ENCODE assay signal across 8 mouse cellular contexts in genomic region chr5:18043022-18043421, GRCm38 (mm10).
DNase-seq lines count a peak whose midpoint lies in the region; ATAC-seq and TF ChIP-seq lines count a peak whose summit lies in the region.

No protein-coding gene starts in this region.

- no peak overlapping the region for H3K4me3 ChIP-seq in thymus, adult 2 months (ENCODE audit: control insufficient read depth, insufficient read depth, low read length)
- no peak overlapping the region for H3K4me3 ChIP-seq in kidney, adult 2 months (ENCODE audit: insufficient read depth, low read depth, low read length)
- H3K4me3 ChIP-seq in liver, postnatal 0 days (ENCODE audit: low read depth, low read length), result no peak overlapping the region

- no peak overlapping the region for H3K9ac ChIP-seq in liver, postnatal 0 days (replicated peaks)

- no peak overlapping the region for H3K27ac ChIP-seq in thymus, adult 2 months (ENCODE audit: control insufficient read depth, insufficient read depth, low read length)
- no peak overlapping the region for H3K27ac ChIP-seq in kidney, adult 2 months (ENCODE audit: insufficient read depth, low read depth, low read length)
- no peak overlapping the region for H3K27ac ChIP-seq in liver, postnatal 0 days (ENCODE audit: low read depth)

- 7% methylated on average over 2 of the region's 2 CpGs for WGBS in thymus, adult 2 months
- WGBS in kidney, adult 2 months, result 2% methylated on average over 2 of the region's 2 CpGs
- 3% methylated on average over 2 of the region's 2 CpGs for WGBS in liver, postnatal 0 days (ENCODE audit: insufficient replicate concordance)

- DNase-seq in thymus, adult 2 months, result peak; percentile 4
- no peak for DNase-seq in thymus, adult 18-20 months
- DNase-seq in c-Kit-positive CD71-positive TER-119-positive erythroid progenitor cells, embryonic 14.5 days (ENCODE audit: low spot score), result peak; percentile 62
- DNase-seq in frontal cortex, postnatal 36 days (ENCODE audit: low spot score in 2 of 2), result peak; percentile 33 to 36
- DNase-seq in kidney, adult 2 months, result peak; percentile 70
- DNase-seq in liver, postnatal 0 days, result peak; percentile 84
- DNase-seq in retina, embryonic 14.5 days (ENCODE audit: low spot score), result peak; percentile 86
- peak; percentile 72 for DNase-seq in urinary bladder, postnatal 25 days (ENCODE audit: low spot score)

- H3K9me3 ChIP-seq in liver, postnatal 0 days (ENCODE audit: low read length), result no peaks in the 10 kb centered on the region

- TF ChIP-seq EP300 in liver, postnatal 0 days (IDR thresholded peaks at IDR 0.05; ENCODE audit: low read depth), result no peak

- no peak overlapping the region for H3K4me2 ChIP-seq in liver, postnatal 0 days (ENCODE audit: low read depth, low read length)

- TF ChIP-seq POLR2A in thymus, adult 2 months (IDR thresholded peaks at IDR 0.05; ENCODE audit: control insufficient read depth, extremely low read depth, insufficient read depth, low read length, poor library complexity), result no peak
- TF ChIP-seq POLR2A in kidney, adult 2 months (IDR thresholded peaks at IDR 0.05; ENCODE audit: low read depth, low read length), result no peak

- H3K27me3 ChIP-seq in thymus, adult 2 months (ENCODE audit: control insufficient read depth, insufficient read depth, low read length), result no peaks in the 10 kb centered on the region
- no peaks in the 10 kb centered on the region for H3K27me3 ChIP-seq in kidney, adult 2 months (replicated peaks; ENCODE audit: control insufficient read depth, insufficient read depth, low read length)
- H3K27me3 ChIP-seq in liver, postnatal 0 days (ENCODE audit: insufficient read depth, low read length), result no peaks in the 10 kb centered on the region

- no peaks in the 10 kb centered on the region for H3K4me1 ChIP-seq in thymus, adult 2 months (replicated peaks; ENCODE audit: control insufficient read depth, insufficient read depth, low read length)
- H3K4me1 ChIP-seq in kidney, adult 2 months (ENCODE audit: control insufficient read depth, insufficient read depth, low read length), result no peaks in the 10 kb centered on the region
- H3K4me1 ChIP-seq in liver, postnatal 0 days (ENCODE audit: insufficient read depth), result no peaks in the 10 kb centered on the region

- ATAC-seq in liver, postnatal 0 days, result no peak

- H3K36me3 ChIP-seq in thymus, adult 2 months (ENCODE audit: control insufficient read depth, insufficient read depth, low read length), result no peaks in the 10 kb centered on the region
- H3K36me3 ChIP-seq in kidney, adult 2 months (ENCODE audit: control insufficient read depth, insufficient read depth, low read length), result no peaks in the 10 kb centered on the region
- no peaks in the 10 kb centered on the region for H3K36me3 ChIP-seq in liver, postnatal 0 days (replicated peaks; ENCODE audit: insufficient read depth, low read length)

- TF ChIP-seq CTCF in thymus, adult 2 months (IDR thresholded peaks at IDR 0.05; ENCODE audit: borderline replicate concordance, control insufficient read depth, extremely low read depth, insufficient read depth, low read length, poor library complexity), result no peak
- TF ChIP-seq CTCF in kidney, adult 2 months (conservative IDR thresholded peaks at IDR 0.05; ENCODE audit: insufficient read depth, insufficient read length, low read depth, low read length), result peak; percentile 79
- peak; percentile 90 for TF ChIP-seq CTCF in liver, postnatal 0 days (IDR thresholded peaks at IDR 0.05; ENCODE audit: low read depth)

Comparison
In these comparisons a context has a peak if more than half of its experiments do, and no peak if none do; other contexts are left out.
1. DNase-seq: peak in thymus, adult 2 months (single experiment), c-Kit-positive CD71-positive TER-119-positive erythroid progenitor cells, embryonic 14.5 days (single experiment), frontal cortex, postnatal 36 days (2 of 2), kidney, adult 2 months (single experiment), liver, postnatal 0 days (single experiment), retina, embryonic 14.5 days (single experiment) and urinary bladder, postnatal 25 days (single experiment); none in thymus, adult 18-20 months (0 of 2).